Comparison of ENCODE assay signal across 9 mouse cellular contexts in genomic region chr4:32906627-32907026, GRCm38 (mm10). TPM values are rescaled to one million over a fixed set of nuclear protein-coding genes. Genes with fewer than 3 reads are reported as not detected.
DNase-seq lines count a peak whose midpoint lies in the region; ATAC-seq and TF ChIP-seq lines count a peak whose summit lies in the region.
"Had no signal": no experiment of that assay in that cellular context is flagged by ENCODE, and none has a peak within 500 bp of the region (broad histone marks: within the 10 kb centered on the region; RNA-seq: fewer than 3 reads in every experiment).

No protein-coding gene starts in this region.

- TF ChIP-seq POLR2A in cerebellum, adult 2 months (IDR thresholded peaks at IDR 0.05; ENCODE audit: borderline replicate concordance, insufficient read depth, low read length) = no peak

- no peak overlapping the region for H3K4me3 ChIP-seq in cerebellum, adult 2 months (replicated peaks; ENCODE audit: insufficient read depth, low read depth, low read length)
- H3K4me3 ChIP-seq in heart, embryonic 14.5 days (ENCODE audit: control insufficient read depth in 1 of 2, insufficient read depth in 1 of 2, low read depth in 1 of 2, low read length in 2 of 2) = no peak overlapping the region
- H3K4me3 ChIP-seq: embryonic facial prominence, embryonic 13.5 days had no signal

- H3K27me3 ChIP-seq in cerebellum, adult 2 months (ENCODE audit: control insufficient read depth, insufficient read depth, low read length) = no peaks in the 10 kb centered on the region
- H3K27me3 ChIP-seq in heart, embryonic 14.5 days (ENCODE audit: control insufficient read depth, insufficient read depth, low read length) = no peaks in the 10 kb centered on the region
- H3K27me3 ChIP-seq: embryonic facial prominence, embryonic 13.5 days had no signal

- H3K9ac ChIP-seq in heart, embryonic 14.5 days (ENCODE audit: low read length) = no peak overlapping the region
- H3K9ac ChIP-seq: embryonic facial prominence, embryonic 13.5 days had no signal

- no peak overlapping the region for H3K27ac ChIP-seq in cerebellum, adult 2 months (ENCODE audit: insufficient read depth, low read length)
- H3K27ac ChIP-seq in heart, embryonic 14.5 days (replicated peaks in 1 of 2; ENCODE audit: control insufficient read depth in 1 of 2, insufficient read depth in 1 of 2, low read depth in 2 of 2, low read length in 2 of 2) = peak overlapping the region; percentile 15 to 64; a peak in 3 of 4 replicates
- H3K27ac ChIP-seq: embryonic facial prominence, embryonic 13.5 days had no signal

- no peaks in the 10 kb centered on the region for H3K9me3 ChIP-seq in heart, embryonic 14.5 days (ENCODE audit: control insufficient read depth, low read length)
- H3K9me3 ChIP-seq: embryonic facial prominence, embryonic 13.5 days had no signal

- no peaks in the 10 kb centered on the region for H3K4me1 ChIP-seq in cerebellum, adult 2 months (ENCODE audit: control insufficient read depth, insufficient read depth, low read length)
- peaks cover 5 to 28% of the 10 kb centered on the region in 2 experiments for H3K4me1 ChIP-seq in heart, embryonic 14.5 days (ENCODE audit: control insufficient read depth in 2 of 2, insufficient read depth in 2 of 2, low read length in 2 of 2)
- H3K4me1 ChIP-seq: embryonic facial prominence, embryonic 13.5 days had no signal

- ATAC-seq in heart, embryonic 14.5 days (ENCODE audit: insufficient number of reproducible peaks, insufficient read depth, low FRiP score, low read depth) = peak; percentile 74
- 0 out of 2 replicates have a peak, but pooled peaks have one; percentile 23 for ATAC-seq in neutrophil, adult 5-6 weeks (ENCODE audit: extremely low read depth, insufficient number of reproducible peaks, low FRiP score, poor library complexity, severe bottlenecking)

- DNase-seq in cerebellum, adult 2 months = peak; percentile 18 to 29
- DNase-seq in cerebellum, adult 11-12 months = no peak
- DNase-seq in CD4-positive helper T cell, adult 2 months (ENCODE audit: low read depth, low spot score) = peak; percentile 70
- peak; percentile 52 for DNase-seq in fibroblast of lung, adult 2 months (ENCODE audit: low read depth)
- peak; percentile 46 for DNase-seq in layer of hippocampus, adult 9-10 months (ENCODE audit: low spot score)
- DNase-seq in retina, embryonic 14.5 days (ENCODE audit: low spot score) = no peak

- TF ChIP-seq CTCF in cerebellum, adult 2 months (IDR thresholded peaks at IDR 0.05; ENCODE audit: borderline replicate concordance, insufficient read depth, low read depth, low read length) = no peak

- peak overlapping the region; percentile 40; the same call in 1 of the 2 replicates for H3K4me2 ChIP-seq in heart, embryonic 14.5 days (ENCODE audit: low read length)
- H3K4me2 ChIP-seq: embryonic facial prominence, embryonic 13.5 days had no signal

- no peaks in the 10 kb centered on the region for H3K36me3 ChIP-seq in heart, embryonic 14.5 days (ENCODE audit: control insufficient read depth, insufficient read depth, low read length)
- H3K36me3 ChIP-seq: embryonic facial prominence, embryonic 13.5 days had no signal

- 25% methylated on average over 6 of the region's 6 CpGs for WGBS in cerebellum, adult 2 months
- 11% methylated on average over 6 of the region's 6 CpGs for WGBS in heart, embryonic 14.5 days

RNA-seq across cellular contexts. Expression of gene Ankrd6, which starts 44.0 kb away (rescaled TPM):
- 7.7 and 9.4 TPM in 2 replicates for polyA plus RNA-seq in cerebellum, adult 2 months (2012; rRNA removed)
- polyA plus RNA-seq in heart, embryonic 14.5 days (2014; fragmentation: Nextera tagmentation; extraction: Ambion mirVana) = 4.5 and 4.6 TPM in 2 replicates
- total RNA-seq in neutrophil, adult 5-6 weeks (2017) = not detected in 2 replicates

Comparison
In these comparisons a context has a peak if more than half of its experiments do, and no peak if none do; other contexts are left out.
1. DNase-seq: peak in cerebellum, adult 2 months (2 of 2), CD4-positive helper T cell, adult 2 months (single experiment), fibroblast of lung, adult 2 months (single experiment) and layer of hippocampus, adult 9-10 months (single experiment); none in cerebellum, adult 11-12 months (single experiment) and retina, embryonic 14.5 days (single experiment).